Mouse (Mus musculus): ENCODE data around the gene Tkt.

Gene Tkt

DNA sequence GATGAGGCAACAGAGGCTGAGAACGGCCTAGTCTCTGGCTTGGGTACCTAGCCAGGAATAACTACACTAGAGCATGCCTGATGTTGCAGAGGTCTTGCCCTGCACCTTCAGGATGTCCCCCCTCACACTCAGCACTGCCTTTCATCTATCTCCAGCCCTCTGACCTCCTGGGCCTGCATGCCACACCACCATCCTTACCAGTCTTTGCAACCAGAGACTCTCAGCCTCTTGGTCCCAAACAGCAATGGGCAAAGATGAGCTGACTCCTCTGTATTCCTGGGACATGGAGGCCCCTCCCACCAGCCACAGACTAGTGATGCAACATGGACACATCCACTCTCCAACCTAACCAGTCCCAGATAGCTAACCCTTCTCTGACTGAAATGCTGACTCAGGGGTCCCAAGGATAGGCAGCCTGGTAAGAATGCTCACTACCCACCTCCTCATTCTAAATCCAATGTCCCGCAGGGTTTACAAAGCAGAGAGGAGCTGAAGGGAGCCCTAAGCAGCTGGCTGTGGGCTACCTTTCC lies 70.7 kb downstream of the Tkt start:
- DNase-seq (ENCODE audit: low spot score in 2 of 2), result no peak

DNA sequence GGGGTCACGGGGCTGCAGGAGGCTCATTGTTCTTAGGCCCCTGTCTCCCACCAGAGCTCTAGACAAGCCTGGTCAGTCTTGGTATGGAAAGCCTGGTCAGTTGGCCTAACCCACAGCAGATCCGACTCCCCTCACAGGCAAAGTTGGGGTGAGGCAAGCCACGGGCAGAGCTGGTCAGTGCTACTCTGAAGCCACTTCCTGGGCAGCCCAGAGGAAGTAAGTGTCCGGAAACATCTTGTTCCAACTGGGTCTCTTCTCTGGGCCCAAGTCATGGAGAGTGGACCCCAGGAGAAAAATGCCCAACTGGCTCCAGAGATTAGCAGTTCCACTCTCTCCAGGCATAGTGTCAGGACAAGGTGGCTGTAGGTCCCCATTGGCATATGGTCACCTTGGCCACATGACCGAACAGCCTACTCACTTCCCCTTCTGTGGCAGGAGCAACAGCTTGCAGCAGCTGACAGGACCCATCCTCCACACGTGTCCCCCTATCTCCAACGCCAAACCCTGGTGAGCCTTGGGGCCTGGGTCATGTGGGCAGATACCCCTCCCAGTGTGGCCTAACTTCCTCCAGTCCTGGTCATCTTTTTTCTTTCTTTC lies 71.9 kb downstream of the Tkt start:
- no peak for DNase-seq (ENCODE audit: low spot score in 2 of 2)

DNA sequence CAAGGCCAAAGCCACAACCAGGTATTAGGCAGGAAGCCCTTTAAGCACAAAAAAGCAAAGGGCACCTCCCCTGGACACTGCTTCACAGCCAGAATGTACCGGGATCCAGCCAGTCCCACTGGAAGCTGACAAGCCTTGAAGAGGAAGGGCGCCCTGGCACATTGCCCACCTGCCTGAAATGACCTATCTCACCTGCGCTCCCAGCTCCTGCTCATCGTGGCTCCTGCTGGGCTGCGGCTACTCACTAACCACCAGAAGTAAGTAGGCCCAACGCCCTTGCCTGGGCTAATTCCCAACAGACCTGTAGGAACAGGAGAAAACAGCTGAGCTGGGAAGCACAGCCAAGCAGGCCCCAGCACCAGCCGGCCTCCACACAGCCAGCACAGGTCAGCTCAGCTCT lies 74.0 kb downstream of the Tkt start:
- no peak for DNase-seq (ENCODE audit: low spot score in 2 of 2)

DNA sequence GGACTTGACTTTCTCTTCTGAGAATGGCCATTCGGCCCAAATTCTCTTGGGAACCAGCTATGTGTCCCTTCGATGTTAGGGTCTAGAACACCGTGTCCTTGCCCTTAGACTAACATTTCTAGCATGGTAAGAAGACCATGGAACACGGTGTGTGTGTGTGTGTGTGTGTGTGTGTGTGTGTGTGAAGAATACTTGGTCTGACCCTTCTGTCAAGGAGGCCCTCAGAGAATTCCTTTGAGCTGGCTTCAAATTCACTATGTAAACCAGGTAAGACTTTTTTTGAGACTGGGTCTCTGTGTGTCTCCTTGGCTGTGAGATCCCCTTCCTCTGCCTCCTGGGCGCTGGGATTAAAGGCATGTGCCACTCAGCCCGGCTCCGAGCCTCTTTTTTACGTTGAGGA lies 74.4 kb downstream of the Tkt start:
- DNase-seq (ENCODE audit: low spot score in 2 of 2), result no peak
